Mouse (Mus musculus) forebrain, embryonic 14.5 days (tissue): ENCODE data around the gene Msh4. TPM values are rescaled to one million over a fixed set of nuclear protein-coding genes. Genes with fewer than 3 reads are reported as not detected.
"Not testable (repeated sequence)": the region's sequence is repeated elsewhere in the genome, so short reads cannot be mapped to it uniquely, and the experiment has no call there.

ENCODE experiments used
- ATAC-seq: fragments of 200-750 bp; cut with Nextera tagmentation; 2 replicates; pipeline ENCODE4 v1.8.0; 2017; ENCODE audit warnings: mild to moderate bottlenecking, moderate library complexity
- DNase-seq: peaks from one replicate; pipeline ENCODE4 v3.0.0-alpha.2; 2015; ENCODE audit warnings: low spot score
- H3K27ac ChIP-seq: fragments of 300-500 bp; sonication (generic); 2 replicates; pipeline ENCODE4 v1.5.1; 2014; ENCODE audit warnings: low read depth, mild to moderate bottlenecking, control low read depth, low read length, moderate library complexity
- H3K27me3 ChIP-seq: fragments of 300-500 bp; sonication (generic); replicated peaks from 2 replicates; pipeline ENCODE4 v1.6.1; 2014; ENCODE audit warnings: low read length, control low read depth, mixed read lengths; ENCODE audit not compliant: control insufficient read depth, insufficient read depth
- H3K36me3 ChIP-seq: fragments of 300-500 bp; sonication (generic); 2 replicates; pipeline ENCODE4 v1.6.1; 2014; ENCODE audit warnings: low read length, control low read depth; ENCODE audit not compliant: control insufficient read depth, insufficient read depth
- H3K4me1 ChIP-seq: fragments of 300-500 bp; sonication (generic); 2 replicates; pipeline ENCODE4 v1.6.1; 2014; ENCODE audit warnings: antibody characterized with exemption, low read length, control low read depth; ENCODE audit not compliant: control insufficient read depth, insufficient read depth
- H3K4me2 ChIP-seq: fragments of 300-500 bp; sonication (generic); 2 replicates; pipeline ENCODE4 v1.6.1; 2014; ENCODE audit warnings: mild to moderate bottlenecking, control low read depth, low read length
- H3K4me3 ChIP-seq: fragments of 300-500 bp; sonication (generic); 2 replicates; pipeline ENCODE4 v1.5.1; 2014; ENCODE audit warnings: low read depth, low read length, control low read depth
- H3K9ac ChIP-seq: fragments of 300-500 bp; sonication (generic); 2 replicates; pipeline ENCODE4 v1.6.1; 2014; ENCODE audit warnings: mild to moderate bottlenecking, low read length, control low read depth, moderate library complexity
- H3K9me3 ChIP-seq: fragments of 300-500 bp; sonication (generic); replicated peaks from 2 replicates; pipeline ENCODE4 v1.6.1; 2016; ENCODE audit warnings: low read length, control low read depth, mixed read lengths; ENCODE audit not compliant: control insufficient read depth
- WGBS: fragments of 180-500 bp; shearing (Covaris S2); extraction: QIAGEN DNeasy Blood & Tissue Kit; methylation state at CpG from one replicate; pipeline ENCODE4 v1.1.7; 2014; 5-methylcytosine and 5-hydroxymethylcytosine counted together
- polyA plus RNA-seq: library from polyadenylated mRNA; unstranded; fragments of >200 nt; fragmentation: Nextera tagmentation; extraction: Ambion mirVana; gene quantifications from 2 replicates; pipeline ENCODE4 v1.2.1, GENCODE M21; 2014

Gene Msh4
- polyA plus RNA-seq, 1 experiment from 2014 or later: 0.06 TPM

- no peak for ATAC-seq
- Histone ChIP-seq H3K9ac (no peak overlapping the region), H3K36me3 (no peaks in the 10 kb centered on the region), H3K27ac (no peak overlapping the region), H3K4me2 (no peak overlapping the region), H3K9me3 (no peaks in the 10 kb centered on the region), H3K4me1 (no peaks in the 10 kb centered on the region), H3K27me3 (no peaks in the 10 kb centered on the region), H3K4me3 (no peak overlapping the region)
- DNase-seq: no peak
- 52% methylated on average over 6 of the region's 6 CpGs for WGBS
Observed at GRCm38 (mm10) chr3:153832654-153832945, 73.3 kb downstream of the Msh4 start.

- no peak; the same call in 1 of the 2 replicates for ATAC-seq
- DNase-seq: no peak
- H3K36me3 ChIP-seq: no peaks in the 10 kb centered on the region
- no peak overlapping the region for H3K4me2 ChIP-seq
- H3K27ac ChIP-seq: no peak overlapping the region
- no peaks in the 10 kb centered on the region for H3K27me3 ChIP-seq
- no peaks in the 10 kb centered on the region for H3K9me3 ChIP-seq
- no peak overlapping the region for H3K4me3 ChIP-seq
- WGBS: 86% methylated on average over 4 of the region's 4 CpGs
- no peak overlapping the region for H3K9ac ChIP-seq
- no peaks in the 10 kb centered on the region for H3K4me1 ChIP-seq
Observed at GRCm38 (mm10) chr3:153831873-153832653, 73.9 kb downstream of the Msh4 start.

GRCm38 (mm10) chr3:153831014-153831872 lies 74.7 kb downstream of the Msh4 start:
- H3K36me3 ChIP-seq: no peaks in the 10 kb centered on the region
- no peak overlapping the region for H3K9ac ChIP-seq
- no peak overlapping the region for H3K4me2 ChIP-seq
- H3K27me3 ChIP-seq: no peaks in the 10 kb centered on the region
- H3K9me3 ChIP-seq: no peaks in the 10 kb centered on the region
- no peak for DNase-seq
- H3K27ac ChIP-seq: no peak overlapping the region
- H3K4me1 ChIP-seq: no peaks in the 10 kb centered on the region
- no peak overlapping the region for H3K4me3 ChIP-seq
- WGBS: 79% methylated on average over 11 of the region's 11 CpGs
- ATAC-seq: peak; percentile 40; the same call in 1 of the 2 replicates

DNA sequence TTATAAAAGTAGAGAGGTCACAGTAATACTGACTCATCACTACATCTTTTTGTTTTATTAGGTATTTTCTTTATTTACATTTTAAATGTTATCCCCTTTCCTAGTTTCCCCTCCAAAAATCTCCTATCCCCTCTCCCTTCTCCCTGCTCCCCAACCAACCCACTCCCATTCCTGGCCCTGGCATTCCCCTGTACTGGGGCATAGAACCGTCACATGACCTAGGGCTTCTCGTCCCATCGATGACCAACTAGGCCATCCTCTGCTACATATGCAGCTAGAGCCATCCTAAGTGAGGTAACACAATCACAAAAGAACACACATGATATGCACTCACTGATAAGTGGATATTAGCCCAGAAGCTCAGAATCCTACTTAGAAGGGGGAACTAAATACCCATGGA lies 76.2 kb downstream of the Msh4 start:
- not testable (repeated sequence) for H3K27me3 ChIP-seq, ATAC-seq, H3K27ac ChIP-seq, H3K4me2 ChIP-seq, H3K9ac ChIP-seq, H3K4me1 ChIP-seq, DNase-seq, H3K9me3 ChIP-seq, H3K36me3 ChIP-seq, H3K4me3 ChIP-seq
- WGBS: 93% methylated on average over 3 of the region's 3 CpGs

GRCm38 (mm10) chr3:153826616-153827015 lies 79.3 kb downstream of the Msh4 start:
- 52% methylated on average over 6 of the region's 6 CpGs for WGBS
- Histone ChIP-seq H3K27me3 (no peaks in the 10 kb centered on the region), H3K9me3 (no peaks in the 10 kb centered on the region), H3K4me1 (peaks cover 6% of the 10 kb centered on the region), H3K4me3 (no peak overlapping the region), H3K27ac (no peak overlapping the region), H3K36me3 (no peaks in the 10 kb centered on the region), H3K9ac (no peak overlapping the region), H3K4me2 (no peak overlapping the region)
- DNase-seq (no peak), ATAC-seq (no peak)

- ATAC-seq (no peak), DNase-seq (no peak)
- no peaks in the 10 kb centered on the region for H3K36me3 ChIP-seq
- H3K9me3 ChIP-seq: no peaks in the 10 kb centered on the region
- H3K9ac ChIP-seq: no peak overlapping the region
- H3K4me3 ChIP-seq: no peak overlapping the region
- no peaks in the 10 kb centered on the region for H3K27me3 ChIP-seq
- 94% methylated on average over 10 of the region's 10 CpGs for WGBS
- H3K4me1 ChIP-seq: peaks cover 6% of the 10 kb centered on the region
- H3K4me2 ChIP-seq: no peak overlapping the region
- no peak overlapping the region for H3K27ac ChIP-seq
Observed at GRCm38 (mm10) chr3:153825197-153825596, 80.7 kb downstream of the Msh4 start.

- H3K27me3 ChIP-seq: no peaks in the 10 kb centered on the region
- H3K9me3 ChIP-seq: no peaks in the 10 kb centered on the region
- H3K36me3 ChIP-seq: no peaks in the 10 kb centered on the region
- H3K4me1 ChIP-seq: peaks cover 6% of the 10 kb centered on the region
- ATAC-seq: no peak; the same call in 1 of the 2 replicates
- no peak overlapping the region for H3K4me2 ChIP-seq
- H3K9ac ChIP-seq: no peak overlapping the region
- peak; percentile 19 for DNase-seq
- WGBS: 47% methylated on average over 11 of the region's 11 CpGs
- no peak overlapping the region for H3K27ac ChIP-seq
- H3K4me3 ChIP-seq: no peak overlapping the region
Observed at GRCm38 (mm10) chr3:153823671-153824515, 82.0 kb downstream of the Msh4 start.

DNA sequence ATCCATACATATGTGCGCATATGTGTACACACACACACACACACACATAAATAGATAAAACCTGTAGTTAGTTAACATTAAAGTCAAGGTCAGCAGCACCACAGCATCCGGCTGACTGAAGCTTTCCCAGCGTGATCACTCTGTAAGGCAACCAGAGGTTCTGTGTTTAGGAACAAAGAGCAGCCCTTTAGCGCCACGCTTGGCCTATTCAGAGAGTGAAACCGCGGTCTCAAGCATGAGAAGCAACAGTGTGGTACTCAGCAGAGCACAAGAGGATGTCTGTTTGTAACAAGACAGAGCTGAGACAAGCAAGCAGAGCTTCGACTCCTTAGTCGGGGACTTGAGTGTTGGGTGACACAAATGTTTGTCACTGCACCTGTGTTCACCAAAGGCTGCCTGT lies 86.5 kb downstream of the Msh4 start:
- H3K4me2 ChIP-seq: no peak overlapping the region
- peak; percentile 30 for DNase-seq
- H3K27ac ChIP-seq: no peak overlapping the region
- H3K9ac ChIP-seq: no peak overlapping the region
- H3K9me3 ChIP-seq: no peaks in the 10 kb centered on the region
- H3K4me3 ChIP-seq: no peak overlapping the region
- H3K27me3 ChIP-seq: no peaks in the 10 kb centered on the region
- H3K36me3 ChIP-seq: no peaks in the 10 kb centered on the region
- ATAC-seq: no peak
- peaks cover 6% of the 10 kb centered on the region for H3K4me1 ChIP-seq
- WGBS: 51% methylated on average over 9 of the region's 9 CpGs
